Mouse (Mus musculus): ENCODE results near the gene Pcgf3.

Pcgf3 gene

GRCm38 (mm10) chr5:108550207-108550594, 89.2 kb downstream of the Pcgf3 start:
- DNase-seq (ENCODE audit: extremely low read depth, low read depth), result no peak

GRCm38 (mm10) chr5:108554041-108554440, 93.0 kb downstream of the Pcgf3 start:
- DNase-seq (ENCODE audit: extremely low read depth, low read depth), result no peak
